Comparison of ENCODE assay signal across 24 mouse cellular contexts in the genomic region with DNA sequence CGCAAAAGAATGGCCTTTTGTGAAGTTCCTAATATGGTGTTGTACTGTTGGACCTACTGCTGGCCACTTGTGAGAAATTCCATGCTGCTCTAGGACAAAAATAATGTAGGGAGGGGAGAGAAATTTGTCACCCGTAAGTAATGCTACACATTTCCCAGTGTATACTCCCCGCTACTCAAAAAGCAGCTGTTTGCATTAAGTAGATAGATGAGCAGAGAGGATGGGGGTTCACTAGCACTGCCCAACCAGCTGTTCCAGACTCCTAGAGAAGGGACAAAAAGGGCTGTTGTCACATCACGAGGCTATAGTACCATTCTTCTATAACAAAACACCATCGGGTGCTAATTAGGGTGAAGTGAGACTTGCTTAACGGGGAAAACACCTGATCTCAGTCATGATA. TPM values are rescaled to one million over a fixed set of nuclear protein-coding genes. Genes with fewer than 3 reads are reported as not detected.
A peak's percentile ranks its signal among the peaks of the same experiment; 100 is the strongest.
DNase-seq lines count a peak whose midpoint lies in the region; ATAC-seq and TF ChIP-seq lines count a peak whose summit lies in the region.
"Had no signal": no experiment of that assay in that cellular context is flagged by ENCODE, and none has a peak within 500 bp of the region (broad histone marks: within the 10 kb centered on the region; RNA-seq: fewer than 3 reads in every experiment).

No protein-coding gene starts in this region.

- H3K9ac ChIP-seq in embryonic facial prominence, embryonic 14.5 days (ENCODE audit: low read depth, low read length) = no peak overlapping the region
- no peak overlapping the region for H3K9ac ChIP-seq in forebrain, embryonic 15.5 days (replicated peaks)
- H3K9ac ChIP-seq in hindbrain, postnatal 0 days (replicated peaks; ENCODE audit: low read length) = no peak overlapping the region
- H3K9ac ChIP-seq in hindbrain, embryonic 12.5 days = no peak overlapping the region
- H3K9ac ChIP-seq: embryonic facial prominence, embryonic 15.5 days; hindbrain, embryonic 15.5 days; intestine, embryonic 15.5 days; kidney, embryonic 15.5 days had no signal

- no peak for TF ChIP-seq CTCF in hindbrain, postnatal 0 days (IDR thresholded peaks at IDR 0.05; ENCODE audit: low read depth)

- no peak overlapping the region for H3K4me3 ChIP-seq in embryonic facial prominence, embryonic 14.5 days (ENCODE audit: low read depth, low read length)
- no peak overlapping the region for H3K4me3 ChIP-seq in embryonic facial prominence, embryonic 10.5 days
- H3K4me3 ChIP-seq in forebrain, embryonic 15.5 days = no peak overlapping the region
- no peak overlapping the region for H3K4me3 ChIP-seq in forebrain, embryonic 10.5 days
- H3K4me3 ChIP-seq in hindbrain, postnatal 0 days (ENCODE audit: low read length) = no peak overlapping the region
- H3K4me3 ChIP-seq in hindbrain, embryonic 12.5 days = no peak overlapping the region
- H3K4me3 ChIP-seq: embryonic facial prominence, embryonic 15.5 days; hindbrain, embryonic 15.5 days; intestine, embryonic 15.5 days; kidney, embryonic 15.5 days had no signal

- H3K27ac ChIP-seq in embryonic facial prominence, embryonic 14.5 days (replicated peaks; ENCODE audit: low read depth, low read length) = no peak overlapping the region
- no peak overlapping the region for H3K27ac ChIP-seq in embryonic facial prominence, embryonic 10.5 days (replicated peaks)
- no peak overlapping the region for H3K27ac ChIP-seq in forebrain, embryonic 15.5 days (replicated peaks)
- H3K27ac ChIP-seq in forebrain, embryonic 10.5 days = no peak overlapping the region
- no peak overlapping the region for H3K27ac ChIP-seq in hindbrain, postnatal 0 days
- no peak overlapping the region for H3K27ac ChIP-seq in hindbrain, embryonic 12.5 days
- H3K27ac ChIP-seq: hindbrain, embryonic 15.5 days; intestine, embryonic 15.5 days; kidney, embryonic 15.5 days had no signal

- no peaks in the 10 kb centered on the region for H3K36me3 ChIP-seq in embryonic facial prominence, embryonic 14.5 days (ENCODE audit: control insufficient read depth, insufficient read depth, low read length)
- H3K36me3 ChIP-seq in embryonic facial prominence, embryonic 10.5 days (replicated peaks) = no peaks in the 10 kb centered on the region
- no peaks in the 10 kb centered on the region for H3K36me3 ChIP-seq in forebrain, embryonic 15.5 days
- H3K36me3 ChIP-seq in forebrain, embryonic 10.5 days (replicated peaks) = no peaks in the 10 kb centered on the region
- H3K36me3 ChIP-seq in hindbrain, postnatal 0 days (ENCODE audit: insufficient read depth, low read length) = no peaks in the 10 kb centered on the region
- no peaks in the 10 kb centered on the region for H3K36me3 ChIP-seq in hindbrain, embryonic 12.5 days
- H3K36me3 ChIP-seq: embryonic facial prominence, embryonic 15.5 days; G1E; hindbrain, embryonic 15.5 days; intestine, embryonic 15.5 days; kidney, embryonic 15.5 days had no signal

- DNase-seq in embryonic facial prominence, embryonic 14.5 days (ENCODE audit: low spot score) = peak; percentile 17
- DNase-seq in embryonic facial prominence, embryonic 10.5 days (ENCODE audit: low spot score) = no peak
- no peak for DNase-seq in forebrain, embryonic 10.5 days (ENCODE audit: extremely low spot score, low spot score)
- DNase-seq in hindbrain, postnatal 0 days (ENCODE audit: low spot score) = no peak
- DNase-seq in Muller cell, postnatal 12 days (ENCODE audit: inconsistent ontology term) = peak; percentile 2
- DNase-seq in gastrocnemius, postnatal 10 days = no peak
- DNase-seq: adrenal gland, adult 2 months; adrenal gland, postnatal 14 days; B cell, adult 2 months; cerebellum, adult 18-20 months; cerebellum, adult 9-10 months; cerebellum, postnatal 14 days; gastrocnemius, postnatal 14 days; kidney, adult 11 months; kidney, adult 8-10 months had no signal

- no peak overlapping the region for H3K4me2 ChIP-seq in embryonic facial prominence, embryonic 14.5 days (ENCODE audit: low read depth, low read length)
- no peak overlapping the region for H3K4me2 ChIP-seq in forebrain, embryonic 15.5 days (replicated peaks)
- H3K4me2 ChIP-seq in hindbrain, postnatal 0 days (ENCODE audit: low read depth, low read length) = no peak overlapping the region
- no peak overlapping the region for H3K4me2 ChIP-seq in hindbrain, embryonic 12.5 days (replicated peaks)
- H3K4me2 ChIP-seq: embryonic facial prominence, embryonic 15.5 days; heart, embryonic 11.5 days; hindbrain, embryonic 15.5 days; intestine, embryonic 15.5 days; kidney, embryonic 15.5 days had no signal

- 0 out of 2 replicates have a peak, but pooled peaks cover under 1% of the 10 kb centered on the region for H3K27me3 ChIP-seq in embryonic facial prominence, embryonic 14.5 days (replicated peaks; ENCODE audit: control insufficient read depth, insufficient read depth, low read length)
- H3K27me3 ChIP-seq in embryonic facial prominence, embryonic 10.5 days (replicated peaks; ENCODE audit: low read depth, poor library complexity, severe bottlenecking) = peaks cover 45% of the 10 kb centered on the region
- no peaks in the 10 kb centered on the region for H3K27me3 ChIP-seq in forebrain, embryonic 15.5 days
- peaks cover 66% of the 10 kb centered on the region for H3K27me3 ChIP-seq in forebrain, embryonic 10.5 days (ENCODE audit: poor library complexity, severe bottlenecking)
- no peaks in the 10 kb centered on the region for H3K27me3 ChIP-seq in hindbrain, postnatal 0 days (ENCODE audit: insufficient read depth, low read length)
- H3K27me3 ChIP-seq in hindbrain, embryonic 12.5 days = peaks cover 10% of the 10 kb centered on the region
- H3K27me3 ChIP-seq: CH12.LX; embryonic facial prominence, embryonic 15.5 days; intestine, embryonic 15.5 days had no signal

- no peaks in the 10 kb centered on the region for H3K9me3 ChIP-seq in embryonic facial prominence, embryonic 14.5 days (ENCODE audit: control insufficient read depth, low read length)
- no peaks in the 10 kb centered on the region for H3K9me3 ChIP-seq in embryonic facial prominence, embryonic 10.5 days
- no peaks in the 10 kb centered on the region for H3K9me3 ChIP-seq in forebrain, embryonic 15.5 days
- no peaks in the 10 kb centered on the region for H3K9me3 ChIP-seq in forebrain, embryonic 10.5 days
- H3K9me3 ChIP-seq in hindbrain, postnatal 0 days (ENCODE audit: low read length) = no peaks in the 10 kb centered on the region
- no peaks in the 10 kb centered on the region for H3K9me3 ChIP-seq in hindbrain, embryonic 12.5 days (replicated peaks)
- H3K9me3 ChIP-seq: embryonic facial prominence, embryonic 15.5 days; G1E; hindbrain, embryonic 15.5 days; intestine, embryonic 15.5 days; kidney, embryonic 15.5 days had no signal

- WGBS in embryonic facial prominence, embryonic 14.5 days = 65% methylated on average over 6 of the region's 6 CpGs
- 68% methylated on average over 6 of the region's 6 CpGs for WGBS in embryonic facial prominence, embryonic 10.5 days
- whole genome bisulfite sequencing in forebrain, embryonic 15.5 days = 29% methylated on average over 6 of the region's 6 CpGs
- 49% methylated on average over 6 of the region's 6 CpGs for WGBS in forebrain, embryonic 10.5 days
- WGBS in hindbrain, postnatal 0 days = 47% methylated on average over 6 of the region's 6 CpGs
- WGBS in hindbrain, embryonic 12.5 days = 45% methylated on average over 6 of the region's 6 CpGs

- H3K4me1 ChIP-seq in embryonic facial prominence, embryonic 14.5 days (ENCODE audit: control insufficient read depth, insufficient read depth, low read length) = no peaks in the 10 kb centered on the region
- no peaks in the 10 kb centered on the region for H3K4me1 ChIP-seq in embryonic facial prominence, embryonic 10.5 days
- 0 out of 2 replicates have a peak, but pooled peaks cover 9% of the 10 kb centered on the region for H3K4me1 ChIP-seq in forebrain, embryonic 15.5 days
- peaks cover 12% of the 10 kb centered on the region; the same call in 1 of the 2 replicates for H3K4me1 ChIP-seq in forebrain, embryonic 10.5 days
- H3K4me1 ChIP-seq in hindbrain, postnatal 0 days (ENCODE audit: insufficient read depth, low read length) = no peaks in the 10 kb centered on the region
- no peaks in the 10 kb centered on the region for H3K4me1 ChIP-seq in hindbrain, embryonic 12.5 days
- H3K4me1 ChIP-seq: embryonic facial prominence, embryonic 15.5 days; hindbrain, embryonic 15.5 days; intestine, embryonic 15.5 days; kidney, embryonic 15.5 days had no signal

- peak; percentile 68; the same call in 1 of the 2 replicates for ATAC-seq in embryonic facial prominence, embryonic 14.5 days (ENCODE audit: low read depth)
- ATAC-seq in forebrain, embryonic 15.5 days (replicated peaks) = 0 out of 2 replicates have a peak, but pooled peaks have one; percentile 7
- 0 out of 2 replicates have a peak, but pooled peaks have one; percentile 12 for ATAC-seq in hindbrain, postnatal 0 days
- no peak for ATAC-seq in hindbrain, embryonic 12.5 days (ENCODE audit: low FRiP score)
- ATAC-seq: intestine, embryonic 15.5 days had no signal

RNA-seq across cellular contexts. Expression of a gene that starts 15.7 kb away (rescaled TPM):
- 16.8 and 20.1 TPM in 2 replicates for polyA plus RNA-seq in embryonic facial prominence, embryonic 14.5 days (2014; fragmentation: Nextera tagmentation; extraction: Ambion mirVana)
- polyA plus RNA-seq in embryonic facial prominence, embryonic 10.5 days (2016; fragmentation: Nextera tagmentation; extraction: Ambion mirVana) = 12.2 and 13.3 TPM in 2 replicates
- 40.8 and 41.7 TPM in 2 replicates for polyA plus RNA-seq in forebrain, embryonic 15.5 days (2015; fragmentation: Nextera tagmentation; extraction: Ambion mirVana)
- polyA plus RNA-seq in forebrain, embryonic 10.5 days (2016; fragmentation: Nextera tagmentation; extraction: Ambion mirVana) = 14.2 and 15.7 TPM in 2 replicates
- total RNA-seq in hindbrain, postnatal 0 days (2014; rRNA removed) = 36.6 and 46.1 TPM in 2 replicates
- polyA plus RNA-seq in hindbrain, postnatal 0 days (2015; fragmentation: Nextera tagmentation; extraction: Ambion mirVana) = 30.4 and 35.6 TPM in 2 replicates
- polyA plus RNA-seq in hindbrain, embryonic 12.5 days (2016; fragmentation: Nextera tagmentation; extraction: Ambion mirVana) = 31.1 and 38.1 TPM in 2 replicates
- 1 to 10 TPM; 7.1 to 8.7 TPM for total RNA-seq in gastrocnemius, postnatal 10 days (2021)
- total RNA-seq: CH12.LX had no signal
- polyA plus RNA-seq: G1E had no signal

Comparison
In these comparisons a context has a peak if more than half of its experiments do, and no peak if none do; other contexts are left out.
1. DNase-seq: peak in embryonic facial prominence, embryonic 14.5 days (single experiment) and Muller cell, postnatal 12 days (single experiment); none in embryonic facial prominence, embryonic 10.5 days (single experiment), forebrain, embryonic 10.5 days (single experiment), hindbrain, postnatal 0 days (single experiment) and gastrocnemius, postnatal 10 days (single experiment).